ENCODE assay signal across 21 mouse cellular contexts in the genomic region with DNA sequence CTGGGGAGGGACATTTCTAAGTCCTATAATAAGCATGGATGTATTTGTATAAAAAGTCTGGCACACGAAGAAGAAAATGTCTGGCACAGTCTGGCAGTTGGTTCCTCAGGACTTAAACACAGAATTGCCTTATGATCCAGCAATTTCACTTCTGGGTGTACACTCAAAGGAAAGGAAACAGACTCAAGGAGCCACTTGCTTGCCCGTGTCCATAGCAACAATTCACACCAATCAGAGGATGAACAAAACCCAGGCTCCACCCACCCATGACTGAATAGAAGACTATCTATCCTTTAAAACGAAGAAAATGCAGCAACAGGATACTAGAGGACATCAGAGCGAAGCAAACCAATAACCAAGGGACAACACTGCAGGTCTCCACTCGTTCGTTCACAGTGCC. TPM values are rescaled to one million over a fixed set of nuclear protein-coding genes. Genes with fewer than 3 reads are reported as not detected.
DNase-seq lines count a peak whose midpoint lies in the region; ATAC-seq and TF ChIP-seq lines count a peak whose summit lies in the region.
"Had no signal": no experiment of that assay in that cellular context is flagged by ENCODE, and none has a peak within 500 bp of the region (broad histone marks: within the 10 kb centered on the region; RNA-seq: fewer than 3 reads in every experiment).

No protein-coding gene starts in this region.

- intact Hi-C loops in gastrocnemius, postnatal 14 days (cut with DNase I; ENCODE audit: low total_unique reads), result no loop called here

- H3K9ac ChIP-seq in hindbrain, embryonic 13.5 days, result no peak overlapping the region
- no peak overlapping the region for H3K9ac ChIP-seq in hindbrain, embryonic 11.5 days (ENCODE audit: low read depth, low read length)
- no peak overlapping the region for H3K9ac ChIP-seq in midbrain, embryonic 12.5 days (replicated peaks)
- H3K9ac ChIP-seq in midbrain, embryonic 11.5 days (ENCODE audit: low read length), result no peak overlapping the region
- no peak overlapping the region for H3K9ac ChIP-seq in hindbrain, embryonic 16.5 days (ENCODE audit: low read depth, low read length)
- no peak overlapping the region for H3K9ac ChIP-seq in midbrain, postnatal 0 days (replicated peaks; ENCODE audit: low read length, poor library complexity, severe bottlenecking)
- no peak overlapping the region for H3K9ac ChIP-seq in intestine, embryonic 16.5 days (ENCODE audit: low read depth, low read length)
- H3K9ac ChIP-seq: embryonic facial prominence, embryonic 15.5 days; heart, embryonic 13.5 days; liver, embryonic 12.5 days; lung, embryonic 14.5 days had no signal

- no peak for ATAC-seq in hindbrain, embryonic 13.5 days (ENCODE audit: low FRiP score)
- ATAC-seq in hindbrain, embryonic 11.5 days (ENCODE audit: low FRiP score), result no peak
- no peak for ATAC-seq in midbrain, embryonic 12.5 days (ENCODE audit: low FRiP score, low read depth)
- no peak for ATAC-seq in midbrain, embryonic 11.5 days (ENCODE audit: low FRiP score)
- no peak for ATAC-seq in hindbrain, embryonic 16.5 days
- peak; percentile 57 for ATAC-seq in midbrain, postnatal 0 days (ENCODE audit: low FRiP score)
- no peak for ATAC-seq in intestine, embryonic 16.5 days
- ATAC-seq: intestine, postnatal 0 days; liver, embryonic 12.5 days had no signal

- no peaks in the 10 kb centered on the region for H3K36me3 ChIP-seq in hindbrain, embryonic 13.5 days
- H3K36me3 ChIP-seq in hindbrain, embryonic 11.5 days (ENCODE audit: control insufficient read depth, insufficient read depth, low read length), result no peaks in the 10 kb centered on the region
- no peaks in the 10 kb centered on the region for H3K36me3 ChIP-seq in midbrain, embryonic 12.5 days
- H3K36me3 ChIP-seq in midbrain, embryonic 11.5 days (ENCODE audit: control insufficient read depth, insufficient read depth, low read length), result no peaks in the 10 kb centered on the region
- H3K36me3 ChIP-seq in hindbrain, embryonic 16.5 days (ENCODE audit: control insufficient read depth, insufficient read depth, low read length), result no peaks in the 10 kb centered on the region
- no peaks in the 10 kb centered on the region for H3K36me3 ChIP-seq in midbrain, postnatal 0 days (ENCODE audit: insufficient read depth, low read length)
- H3K36me3 ChIP-seq in intestine, embryonic 16.5 days (ENCODE audit: control insufficient read depth, insufficient read depth, low read length), result no peaks in the 10 kb centered on the region
- H3K36me3 ChIP-seq: embryonic facial prominence, embryonic 15.5 days; heart, embryonic 13.5 days; liver, embryonic 12.5 days had no signal

- no peak for DNase-seq in hindbrain, embryonic 11.5 days (ENCODE audit: low spot score)
- no peak for DNase-seq in midbrain, embryonic 11.5 days (ENCODE audit: low spot score, missing footprints)
- DNase-seq in midbrain, postnatal 0 days (ENCODE audit: low spot score), result peak; percentile 66
- no peak for DNase-seq in gastrocnemius, postnatal 14 days
- DNase-seq: cerebellum, postnatal 10 days; embryo, embryonic 11 days; heart, postnatal 36 days; lung, embryonic 14.5 days; thymus, adult 18-20 months had no signal

- H3K9me3 ChIP-seq in hindbrain, embryonic 13.5 days, result no peaks in the 10 kb centered on the region
- H3K9me3 ChIP-seq in hindbrain, embryonic 11.5 days (ENCODE audit: control insufficient read depth, low read length), result no peaks in the 10 kb centered on the region
- H3K9me3 ChIP-seq in midbrain, embryonic 12.5 days, result no peaks in the 10 kb centered on the region
- H3K9me3 ChIP-seq in midbrain, embryonic 11.5 days (ENCODE audit: control insufficient read depth, low read length), result no peaks in the 10 kb centered on the region; the same call in 1 of the 2 replicates
- no peaks in the 10 kb centered on the region for H3K9me3 ChIP-seq in hindbrain, embryonic 16.5 days (ENCODE audit: control insufficient read depth, low read length)
- no peaks in the 10 kb centered on the region for H3K9me3 ChIP-seq in midbrain, postnatal 0 days (ENCODE audit: low read length)
- H3K9me3 ChIP-seq in intestine, embryonic 16.5 days (ENCODE audit: control insufficient read depth, low read length), result no peaks in the 10 kb centered on the region
- H3K9me3 ChIP-seq: embryonic facial prominence, embryonic 15.5 days; heart, embryonic 13.5 days; liver, embryonic 12.5 days had no signal

- H3K27ac ChIP-seq in hindbrain, embryonic 13.5 days, result peak overlapping the region; percentile 83
- no peak overlapping the region for H3K27ac ChIP-seq in hindbrain, embryonic 11.5 days (ENCODE audit: low read depth, low read length)
- H3K27ac ChIP-seq in midbrain, embryonic 12.5 days (replicated peaks), result peak overlapping the region; percentile 63; the same call in 1 of the 2 replicates
- H3K27ac ChIP-seq in midbrain, embryonic 11.5 days (ENCODE audit: low read depth, low read length), result no peak overlapping the region; the same call in 1 of the 2 replicates
- peak overlapping the region; percentile 33 for H3K27ac ChIP-seq in hindbrain, embryonic 16.5 days (ENCODE audit: low read depth, low read length)
- H3K27ac ChIP-seq in midbrain, postnatal 0 days (ENCODE audit: low read depth, low read length), result peak overlapping the region; percentile 67
- H3K27ac ChIP-seq in intestine, embryonic 16.5 days (ENCODE audit: low read length), result no peak overlapping the region
- H3K27ac ChIP-seq: embryonic facial prominence, embryonic 15.5 days; heart, embryonic 13.5 days; kidney, postnatal 0 days; liver, embryonic 12.5 days; macrophage had no signal

- H3K4me2 ChIP-seq in hindbrain, embryonic 13.5 days, result no peak overlapping the region
- no peak overlapping the region for H3K4me2 ChIP-seq in hindbrain, embryonic 11.5 days (replicated peaks; ENCODE audit: low read depth, low read length)
- H3K4me2 ChIP-seq in midbrain, embryonic 12.5 days (replicated peaks), result no peak overlapping the region
- no peak overlapping the region for H3K4me2 ChIP-seq in midbrain, embryonic 11.5 days
- no peak overlapping the region for H3K4me2 ChIP-seq in hindbrain, embryonic 16.5 days (ENCODE audit: low read length)
- no peak overlapping the region for H3K4me2 ChIP-seq in midbrain, postnatal 0 days (ENCODE audit: low read depth, low read length, poor library complexity, severe bottlenecking)
- H3K4me2 ChIP-seq in intestine, embryonic 16.5 days (ENCODE audit: low read depth, low read length), result no peak overlapping the region
- H3K4me2 ChIP-seq: embryonic facial prominence, embryonic 15.5 days; heart, embryonic 13.5 days; liver, embryonic 12.5 days; lung, embryonic 14.5 days had no signal

- 56% methylated on average over 6 of the region's 6 CpGs for WGBS in hindbrain, embryonic 13.5 days
- WGBS in hindbrain, embryonic 11.5 days, result 66% methylated on average over 6 of the region's 6 CpGs
- WGBS in midbrain, embryonic 12.5 days, result 64% methylated on average over 6 of the region's 6 CpGs
- 61% methylated on average over 6 of the region's 6 CpGs for WGBS in midbrain, embryonic 11.5 days
- 50% methylated on average over 6 of the region's 6 CpGs for WGBS in hindbrain, embryonic 16.5 days
- WGBS in midbrain, postnatal 0 days, result 42% methylated on average over 6 of the region's 6 CpGs
- 68% methylated on average over 6 of the region's 6 CpGs for WGBS in intestine, embryonic 16.5 days

- H3K4me1 ChIP-seq in hindbrain, embryonic 13.5 days (replicated peaks), result peaks cover 94% of the 10 kb centered on the region
- peaks cover 47% of the 10 kb centered on the region for H3K4me1 ChIP-seq in hindbrain, embryonic 11.5 days (replicated peaks; ENCODE audit: control insufficient read depth, insufficient read depth, low read length)
- H3K4me1 ChIP-seq in midbrain, embryonic 12.5 days, result peaks cover 80% of the 10 kb centered on the region
- H3K4me1 ChIP-seq in midbrain, embryonic 11.5 days (ENCODE audit: control insufficient read depth, insufficient read depth, low read length), result peaks cover 56% of the 10 kb centered on the region
- peaks cover 48% of the 10 kb centered on the region for H3K4me1 ChIP-seq in hindbrain, embryonic 16.5 days (ENCODE audit: control insufficient read depth, insufficient read depth, low read depth, low read length)
- peaks cover 22% of the 10 kb centered on the region for H3K4me1 ChIP-seq in midbrain, postnatal 0 days (ENCODE audit: insufficient read depth, low read length)
- H3K4me1 ChIP-seq in intestine, embryonic 16.5 days (ENCODE audit: control insufficient read depth, insufficient read depth, low read length), result no peaks in the 10 kb centered on the region
- H3K4me1 ChIP-seq: embryonic facial prominence, embryonic 15.5 days had no signal

- peaks cover 22% of the 10 kb centered on the region for H3K27me3 ChIP-seq in hindbrain, embryonic 13.5 days
- H3K27me3 ChIP-seq in hindbrain, embryonic 11.5 days (ENCODE audit: control insufficient read depth, insufficient read depth, low read length), result peaks cover 18% of the 10 kb centered on the region
- H3K27me3 ChIP-seq in midbrain, embryonic 12.5 days, result peaks cover 64% of the 10 kb centered on the region
- H3K27me3 ChIP-seq in midbrain, embryonic 11.5 days (ENCODE audit: control insufficient read depth, insufficient read depth, low read length), result peaks cover 13% of the 10 kb centered on the region
- 0 out of 2 replicates have a peak, but pooled peaks cover 2% of the 10 kb centered on the region for H3K27me3 ChIP-seq in hindbrain, embryonic 16.5 days (replicated peaks; ENCODE audit: control insufficient read depth, insufficient read depth, low read length)
- no peaks in the 10 kb centered on the region for H3K27me3 ChIP-seq in midbrain, postnatal 0 days (ENCODE audit: insufficient read depth, low read length)
- H3K27me3 ChIP-seq in intestine, embryonic 16.5 days (replicated peaks; ENCODE audit: control insufficient read depth, insufficient read depth, low read length), result no peaks in the 10 kb centered on the region
- H3K27me3 ChIP-seq: embryonic facial prominence, embryonic 15.5 days had no signal

- TF ChIP-seq CTCF in midbrain, postnatal 0 days (IDR thresholded peaks at IDR 0.05), result no peak

- H3K4me3 ChIP-seq in hindbrain, embryonic 13.5 days, result no peak overlapping the region
- H3K4me3 ChIP-seq in hindbrain, embryonic 11.5 days (ENCODE audit: low read depth, low read length), result no peak overlapping the region
- H3K4me3 ChIP-seq in midbrain, embryonic 12.5 days, result no peak overlapping the region
- H3K4me3 ChIP-seq in midbrain, embryonic 11.5 days (ENCODE audit: low read depth, low read length), result no peak overlapping the region
- H3K4me3 ChIP-seq in hindbrain, embryonic 16.5 days (ENCODE audit: low read length), result no peak overlapping the region
- H3K4me3 ChIP-seq in midbrain, postnatal 0 days (ENCODE audit: low read depth, low read length), result no peak overlapping the region
- H3K4me3 ChIP-seq in intestine, embryonic 16.5 days (ENCODE audit: low read length), result no peak overlapping the region
- H3K4me3 ChIP-seq: embryonic facial prominence, embryonic 15.5 days; heart, embryonic 13.5 days; liver, embryonic 12.5 days had no signal

RNA-seq across cellular contexts. Expression of a gene that starts 48.4 kb away (rescaled TPM):
- 22.3 and 25.6 TPM in 2 replicates for polyA plus RNA-seq in hindbrain, embryonic 13.5 days (2015; fragmentation: Nextera tagmentation; extraction: Ambion mirVana)
- polyA plus RNA-seq in hindbrain, embryonic 11.5 days (2014; fragmentation: Nextera tagmentation; extraction: Ambion mirVana), result 13.8 and 22.8 TPM in 2 replicates
- 12.2 and 14.8 TPM in 2 replicates for polyA plus RNA-seq in midbrain, embryonic 12.5 days (2016; fragmentation: Nextera tagmentation; extraction: Ambion mirVana)
- polyA plus RNA-seq in midbrain, embryonic 11.5 days (2014; fragmentation: Nextera tagmentation; extraction: Ambion mirVana), result 8.8 and 10.2 TPM in 2 replicates
- polyA plus RNA-seq in hindbrain, embryonic 16.5 days (2015; fragmentation: Nextera tagmentation; extraction: Ambion mirVana), result 17.4 and 23.1 TPM in 2 replicates
- 72.3 and 74.2 TPM in 2 replicates for total RNA-seq in midbrain, postnatal 0 days (2014; rRNA removed)
- 15.4 and 17.0 TPM in 2 replicates for polyA plus RNA-seq in midbrain, postnatal 0 days (2015; fragmentation: Nextera tagmentation; extraction: Ambion mirVana)
- 1 to 10 TPM in 1 of 2 experiments, under 1 TPM in 1; 0.66 to 1.1 TPM for total RNA-seq in gastrocnemius, postnatal 14 days (2021)
- 0.45 and 0.68 TPM in 2 replicates for polyA plus RNA-seq in intestine, embryonic 16.5 days (2015; fragmentation: Nextera tagmentation; extraction: Ambion mirVana)
- total RNA-seq: monocyte, adult 5-6 weeks; neutrophil, adult 5-6 weeks had no signal

Comparison
In these comparisons a context has a peak if more than half of its experiments do, and no peak if none do; other contexts are left out.
1. H3K27ac ChIP-seq: peak in hindbrain, embryonic 13.5 days (single experiment), midbrain, embryonic 12.5 days (single experiment), hindbrain, embryonic 16.5 days (single experiment) and midbrain, postnatal 0 days (single experiment); none in hindbrain, embryonic 11.5 days (single experiment), midbrain, embryonic 11.5 days (single experiment) and intestine, embryonic 16.5 days (single experiment).